Mouse (Mus musculus) kidney, postnatal 14 days (tissue): ENCODE data around the gene Ogfod3.

ENCODE experiments used
- DNase-seq: peaks from one replicate; pipeline ENCODE4 v3.0.0; 2022; ENCODE audit warnings: mixed read lengths

Ogfod3 gene

GRCm38 (mm10) chr11:121204161-121205006 is at the start of gene Ogfod3, which contains the start of gene Hexdc:
Gene Ogfod3 (minus strand): TSS chr11:121204711.
Gene Hexdc (plus strand): TSS chr11:121204433.
- DNase-seq: peak; percentile 97

DNA sequence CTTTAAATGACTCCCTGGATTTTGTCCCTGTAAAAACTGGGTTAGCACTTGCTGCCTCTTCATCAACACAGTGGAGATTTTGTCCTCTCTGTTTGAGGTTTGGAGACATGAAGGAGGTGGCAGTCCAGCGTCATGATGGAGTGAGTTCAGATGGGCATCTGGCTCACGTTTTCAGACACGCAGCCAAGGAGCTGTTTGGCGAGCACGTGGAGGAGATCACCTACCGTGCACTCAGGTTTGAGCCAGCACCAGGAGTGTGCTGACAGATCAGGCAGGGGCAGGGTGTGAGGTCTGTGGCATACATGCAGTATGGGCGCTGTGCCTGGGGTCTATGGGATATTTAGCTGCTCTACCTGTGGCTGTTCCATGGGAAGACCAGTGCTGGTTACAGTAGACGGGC is 45.7 kb upstream of the Ogfod3 start:
- no peak for DNase-seq

- no peak for DNase-seq
Measured at GRCm38 (mm10) chr11:121239669-121240068, 35.2 kb upstream of the Ogfod3 start.

DNA sequence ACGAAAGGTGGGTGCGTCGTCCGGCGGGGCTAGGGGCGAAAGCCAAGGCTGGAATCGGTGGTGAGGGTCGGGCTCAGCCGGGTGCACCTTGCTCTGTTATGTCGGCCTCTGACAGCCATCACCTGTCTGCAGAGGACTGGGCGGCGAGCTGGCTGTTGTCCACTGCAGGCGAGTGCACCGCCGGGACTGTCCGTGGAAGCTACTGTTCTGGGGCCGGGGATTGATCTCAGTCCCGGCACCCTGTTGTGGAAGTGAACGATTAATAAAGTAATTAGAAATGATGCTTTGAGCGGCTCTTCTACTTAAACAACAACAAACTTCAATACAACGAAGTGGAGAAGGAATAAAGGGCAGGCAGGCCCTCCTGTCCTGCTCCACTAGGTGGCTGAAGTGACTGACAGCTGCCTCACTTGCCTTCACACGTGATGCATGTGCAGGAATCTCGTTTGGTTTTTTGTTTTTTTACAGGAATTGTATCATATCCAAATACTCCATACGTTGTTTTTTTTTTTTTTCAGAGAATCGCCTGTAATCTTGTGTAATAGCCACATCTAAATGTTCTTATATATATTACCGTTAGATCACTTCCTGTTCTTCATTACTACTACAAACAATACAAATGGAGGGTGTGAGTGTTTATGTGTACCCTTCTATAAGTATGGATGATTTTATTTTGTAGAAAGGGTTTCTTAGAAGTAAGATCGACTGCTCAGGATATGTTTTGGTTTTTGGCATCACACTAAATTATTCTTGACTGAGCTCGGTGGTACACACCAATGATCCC is 33.0 kb upstream of the Ogfod3 start:
- DNase-seq: no peak

GRCm38 (mm10) chr11:121236564-121237344 is 32.2 kb upstream of the Ogfod3 start, which contains the start of gene Narf:
Gene Narf (plus strand): TSS chr11:121237253.
- DNase-seq: peak; percentile 100

- peak; percentile 37 for DNase-seq
Measured at GRCm38 (mm10) chr11:121235475-121236238, 31.1 kb upstream of the Ogfod3 start.

DNA sequence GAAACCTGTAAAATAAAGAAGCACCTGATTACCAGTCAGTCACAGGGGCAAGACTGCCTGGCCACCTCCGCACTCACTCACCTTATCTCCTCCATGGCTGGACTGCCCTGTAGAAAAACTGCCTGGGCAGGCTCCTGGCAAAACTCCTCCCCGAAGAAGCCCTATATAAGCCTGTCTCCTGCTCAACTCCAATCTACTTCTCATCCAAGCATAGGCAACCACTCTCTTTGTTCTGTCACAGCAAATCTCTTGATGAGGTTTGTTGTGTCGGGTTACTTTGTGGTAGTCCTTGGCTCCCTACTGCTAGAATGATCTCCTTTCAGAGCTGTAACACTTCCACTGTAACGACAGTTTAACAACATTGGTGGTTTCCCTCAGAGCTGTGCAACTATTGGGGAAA is 28.2 kb upstream of the Ogfod3 start:
- DNase-seq: no peak

DNA sequence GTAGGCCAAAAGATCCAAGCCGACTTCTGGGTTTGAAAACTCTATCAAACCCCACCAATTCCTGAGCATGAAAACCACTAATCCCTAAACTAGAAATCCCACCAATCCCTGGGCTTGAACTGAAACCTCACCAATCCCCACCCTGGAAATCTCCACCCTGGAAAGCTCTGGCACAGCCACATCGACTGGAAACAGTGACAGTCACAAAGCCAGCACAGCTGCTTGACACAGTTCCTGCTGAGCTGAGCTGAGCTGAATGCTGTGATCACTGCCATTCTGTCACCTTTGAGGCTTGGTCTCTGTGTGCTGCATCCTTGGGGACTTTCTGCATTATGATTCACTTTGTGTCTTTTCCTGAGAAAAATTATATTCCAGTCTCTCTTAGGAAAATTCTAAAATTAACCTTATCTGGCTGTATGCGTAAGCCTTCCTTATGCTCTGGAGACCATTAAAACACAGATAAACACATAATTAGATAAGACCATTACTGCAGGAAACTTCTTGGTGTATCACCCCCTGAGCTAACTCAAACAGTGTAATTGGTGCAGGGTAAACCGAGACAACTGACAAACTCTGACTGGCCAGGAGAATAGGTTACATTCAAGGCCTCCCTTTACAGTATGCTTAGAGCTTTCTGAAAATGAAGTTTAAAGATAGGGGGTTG is 27.2 kb upstream of the Ogfod3 start:
- DNase-seq: peak; percentile 14

DNA sequence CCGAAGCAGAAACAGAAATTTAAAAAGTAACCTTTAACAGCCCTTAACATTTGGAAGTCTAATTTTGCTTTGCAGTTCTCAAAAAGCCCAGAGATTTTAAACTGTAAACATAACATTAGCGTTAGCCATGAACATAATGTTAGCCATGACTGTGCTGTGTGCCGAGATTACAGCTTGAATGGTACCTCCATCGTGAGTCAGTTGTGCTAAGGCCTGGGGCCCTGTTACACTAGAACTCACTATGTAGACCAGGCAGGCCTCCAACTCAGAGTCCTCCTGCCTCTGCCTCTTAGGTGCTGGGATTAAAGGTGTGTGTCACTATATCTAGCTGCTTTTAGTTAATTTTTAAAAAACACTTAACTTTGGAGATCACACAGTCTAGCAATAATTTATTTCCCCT is 26.7 kb upstream of the Ogfod3 start:
- peak; percentile 45 for DNase-seq

GRCm38 (mm10) chr11:121229018-121229439 is 24.5 kb upstream of the Ogfod3 start, which contains the start of gene Cybc1:
Gene Cybc1 (minus strand): TSS chr11:121229322.
- DNase-seq: peak; percentile 84

GRCm38 (mm10) chr11:121228129-121229017 is 23.9 kb upstream of the Ogfod3 start:
- DNase-seq: peak; percentile 12

DNA sequence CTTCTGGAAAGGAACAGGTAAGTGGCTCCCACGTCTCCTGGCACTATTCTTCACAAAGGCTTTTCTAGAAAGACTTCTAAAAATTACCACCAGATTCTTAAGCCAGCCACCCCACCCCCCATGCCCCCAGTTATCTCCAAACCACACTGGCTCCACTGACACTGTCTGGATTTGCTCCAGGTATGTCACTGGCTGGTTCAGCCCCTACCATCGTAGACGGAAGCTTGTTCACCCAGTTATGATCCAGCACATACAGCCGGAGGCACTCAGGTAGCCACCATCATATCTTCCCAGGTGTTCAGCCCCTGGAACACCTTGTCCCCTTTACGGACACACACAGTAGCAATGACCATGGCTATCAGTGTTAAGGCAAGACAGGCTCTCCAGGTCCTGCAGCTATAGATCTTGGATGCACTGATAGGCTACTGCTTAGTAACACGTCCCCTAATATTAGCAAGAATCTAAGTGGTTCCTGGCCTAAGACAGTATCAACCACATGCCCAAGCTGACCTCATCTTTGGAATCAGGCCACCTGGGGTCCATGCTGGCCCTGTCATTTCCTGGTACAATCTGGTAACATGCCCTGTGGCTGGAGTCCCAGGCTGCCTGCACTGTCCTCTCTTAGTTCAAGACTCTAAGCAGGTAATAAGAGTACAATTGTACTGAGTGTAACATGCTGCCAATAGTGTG is 17.0 kb upstream of the Ogfod3 start:
- DNase-seq: no peak

GRCm38 (mm10) chr11:121220771-121221170 is 16.3 kb upstream of the Ogfod3 start:
- DNase-seq: no peak

- DNase-seq: no peak
Measured at GRCm38 (mm10) chr11:121219776-121220175, 15.3 kb upstream of the Ogfod3 start.

GRCm38 (mm10) chr11:121216831-121217230 is 12.3 kb upstream of the Ogfod3 start:
- no peak for DNase-seq

DNA sequence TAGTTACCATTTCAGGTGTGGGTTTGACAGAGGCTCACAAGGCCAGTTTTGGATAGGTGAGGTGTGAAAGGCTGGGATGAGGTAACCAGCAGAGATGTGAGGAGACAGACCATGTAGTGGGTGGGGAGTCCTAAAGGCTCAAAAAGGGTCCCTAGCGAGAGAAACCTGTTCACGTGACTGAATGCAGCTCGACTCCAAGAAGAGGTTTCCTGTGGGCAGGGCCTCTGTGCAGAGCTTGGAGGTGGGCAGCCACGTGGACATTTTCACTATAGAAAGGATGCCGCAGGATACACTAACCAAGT is 701 bp downstream of the Ogfod3 start:
- no peak for DNase-seq

DNA sequence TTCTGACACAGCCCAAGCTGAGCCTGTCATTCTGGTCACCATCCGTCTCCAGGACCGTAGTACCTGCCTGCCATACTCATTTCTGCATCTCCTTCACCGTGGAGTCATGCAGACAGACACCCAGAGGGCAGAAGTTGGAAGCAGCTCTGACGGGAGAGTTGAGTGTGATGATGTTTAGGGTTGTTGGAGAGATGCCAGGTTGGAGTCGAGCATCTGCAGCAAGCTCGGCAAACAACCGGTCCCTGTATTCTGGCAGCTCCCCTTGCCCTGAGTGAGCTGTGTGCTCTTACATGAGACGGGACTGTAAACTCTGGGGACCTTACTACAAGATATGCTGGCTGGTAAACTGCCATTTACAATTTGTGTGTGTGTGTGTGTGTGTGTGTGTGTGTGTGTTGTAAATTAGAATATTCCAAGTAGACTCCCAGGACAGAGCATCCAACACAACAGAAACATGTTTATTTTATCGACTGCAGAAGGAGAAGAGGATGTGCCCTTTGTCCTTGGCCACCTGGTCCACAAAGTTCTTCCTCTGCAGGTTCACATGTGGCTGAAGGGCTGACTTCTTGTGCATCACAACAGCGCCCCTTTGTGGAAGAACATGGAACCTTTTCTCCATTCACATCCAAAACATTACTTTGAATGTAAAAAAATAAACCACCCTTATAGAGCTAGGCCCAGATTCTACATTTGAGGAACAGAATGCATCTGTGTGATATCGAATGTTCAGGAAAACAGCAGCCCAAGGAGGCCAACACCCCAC is 2.9 kb downstream of the Ogfod3 start:
- DNase-seq: peak; percentile 60

DNA sequence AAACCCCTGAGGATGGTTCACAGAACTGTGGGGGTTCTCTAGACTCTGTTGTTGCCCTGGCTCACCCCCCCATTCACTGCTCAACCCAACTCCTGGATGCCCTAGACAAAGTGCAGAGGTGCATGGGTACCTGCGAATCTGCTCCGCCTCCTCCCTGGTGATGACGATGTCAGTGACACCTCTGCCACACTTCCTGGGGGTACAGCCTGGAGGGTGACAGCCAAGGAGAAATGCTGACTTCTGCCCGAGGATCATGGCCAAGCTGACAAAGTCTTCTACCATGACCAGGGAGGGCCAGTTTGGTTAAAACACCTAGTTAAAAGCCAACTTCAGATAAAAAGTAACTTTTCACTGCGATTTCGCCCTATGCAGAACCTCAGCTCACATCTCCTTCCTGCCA is 3.7 kb downstream of the Ogfod3 start:
- DNase-seq: no peak

DNA sequence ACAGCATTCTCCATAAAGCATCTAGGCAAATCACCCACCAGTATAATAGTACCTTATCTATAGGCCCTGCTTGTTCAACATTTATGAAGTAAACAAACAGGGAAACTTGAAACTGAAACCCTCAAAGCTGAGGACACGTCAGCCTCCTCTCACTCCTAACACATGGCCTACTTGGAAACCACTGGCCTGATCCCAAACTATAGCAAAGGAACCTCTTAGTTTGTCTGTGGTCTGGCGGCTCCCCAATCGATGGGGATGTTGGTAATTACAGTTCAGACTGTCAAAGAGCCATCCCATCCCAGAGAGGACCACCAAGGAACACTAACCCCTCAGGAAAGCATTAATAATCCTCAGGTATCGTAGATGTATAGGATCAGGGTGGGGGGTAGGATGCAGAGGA is 4.7 kb downstream of the Ogfod3 start:
- no peak for DNase-seq
